Mouse (Mus musculus): ENCODE results near the gene Olfr1052.
"Not testable (repeated sequence)": the region's sequence is repeated elsewhere in the genome, so short reads cannot be mapped to it uniquely, and the experiment has no call there.

The Olfr1052 gene

DNA sequence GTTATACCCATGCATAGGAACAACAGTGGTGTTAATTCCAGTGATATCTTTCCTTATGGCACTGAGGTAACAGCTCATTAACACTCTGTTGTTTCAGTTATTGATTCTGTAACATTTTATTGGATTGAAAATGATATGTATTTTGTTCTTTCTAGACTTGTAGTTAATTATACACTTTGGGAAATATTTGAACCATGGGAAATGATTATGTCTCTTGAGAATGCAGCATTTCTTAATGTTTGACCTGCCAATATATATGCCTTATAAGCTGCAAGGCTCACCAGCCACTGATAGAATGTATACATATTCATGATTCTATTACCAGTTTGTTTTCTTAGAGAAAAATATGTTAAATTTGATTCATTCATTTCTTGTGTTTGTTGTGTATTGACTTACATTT, at the start of gene Olfr1052:
TSS of gene Olfr1052 (plus strand) at position 301 of the 400 bp plus-strand sequence.
- in situ Hi-C loops (cut with MboI), result no loop called here

DNA sequence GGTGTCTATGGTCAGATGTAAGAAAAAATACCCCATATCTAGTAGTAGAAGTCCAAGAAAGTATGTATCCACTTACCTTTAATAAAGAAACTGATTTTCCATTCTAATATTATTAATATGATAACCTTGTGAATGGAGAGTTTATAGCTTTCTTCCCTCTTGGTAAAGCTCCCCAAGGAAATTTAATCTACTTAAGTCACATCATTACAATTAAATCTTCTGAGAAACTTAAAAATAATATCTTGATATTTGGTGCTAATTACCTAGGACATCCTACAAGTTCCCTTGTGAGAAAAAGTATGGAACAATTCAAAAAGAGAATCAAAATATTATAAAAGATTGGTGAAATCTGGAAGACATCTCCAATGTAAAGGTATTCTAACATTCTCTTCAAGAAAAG, 34.0 kb upstream of the Olfr1052 start, which contains the start of gene Olfr1049:
TSS of gene Olfr1049 (minus strand) at position 101 of the 400 bp plus-strand sequence.
- in situ Hi-C loops (cut with MboI), result not testable (repeated sequence)

DNA sequence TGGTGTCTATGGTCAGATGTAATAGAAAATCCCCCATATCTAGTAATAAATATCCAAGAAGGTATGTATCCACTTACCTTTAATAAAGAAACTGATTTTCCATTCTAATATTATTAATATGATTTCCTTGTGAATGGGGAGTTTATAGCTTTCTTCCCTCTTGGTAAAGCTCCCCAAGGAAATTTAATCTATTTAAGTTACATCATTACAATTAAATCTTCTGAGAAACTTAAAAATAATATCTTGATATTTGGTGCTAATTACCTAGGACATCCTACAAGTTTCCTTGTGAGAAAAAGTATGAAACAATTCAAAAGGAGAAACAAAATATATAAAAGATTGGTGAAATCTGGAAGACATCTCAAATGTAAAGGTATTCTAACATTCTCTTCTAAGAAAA, 13.3 kb upstream of the Olfr1052 start, which contains the start of gene Olfr1051:
TSS of gene Olfr1051 (minus strand) at position 101 of the 400 bp plus-strand sequence.
- in situ Hi-C loops (cut with MboI), result not testable (repeated sequence)

DNA sequence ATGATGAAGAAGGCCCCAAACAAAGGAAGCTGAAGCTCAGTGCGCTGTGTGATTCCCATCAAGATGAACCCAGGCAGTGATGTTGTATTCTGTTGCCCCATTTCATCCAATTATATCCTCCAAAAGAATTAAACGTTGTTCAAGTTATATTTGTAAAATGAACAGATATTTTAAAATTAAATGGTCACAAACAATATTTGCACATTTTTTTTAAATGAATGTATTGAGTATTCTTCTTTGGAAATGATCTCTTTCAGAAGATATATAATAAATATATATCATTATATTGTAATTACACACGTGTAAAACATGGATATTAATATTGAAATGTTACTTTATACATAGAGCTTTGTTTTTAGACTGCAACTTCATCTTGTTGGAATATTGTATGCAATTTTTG, 22.9 kb downstream of the Olfr1052 start, which contains the start of gene Olfr1053:
TSS of gene Olfr1053 (minus strand) at position 101 of the 400 bp plus-strand sequence.
- in situ Hi-C loops (cut with MboI), result no loop called here

GRCm38 (mm10) chr2:86335333-86335732, 43.1 kb downstream of the Olfr1052 start, which contains the start of gene Olfr1054:
TSS of gene Olfr1054 (minus strand) at chr2:86335433.
- in situ Hi-C loops (cut with MboI), result no loop called here
